Mouse (Mus musculus): ENCODE results near the gene Dlg1. TPM values are rescaled to one million over a fixed set of nuclear protein-coding genes. Genes with fewer than 3 reads are reported as not detected.

Gene Dlg1
- total RNA-seq, 1 experiment from 2014 or later: 101 TPM

- DNase-seq: no peak
Observed at GRCm38 (mm10) chr16:31737761-31738160, 74.5 kb downstream of the Dlg1 start.

GRCm38 (mm10) chr16:31740271-31740670 lies 77.0 kb downstream of the Dlg1 start:
- DNase-seq: peak; percentile 40

DNA sequence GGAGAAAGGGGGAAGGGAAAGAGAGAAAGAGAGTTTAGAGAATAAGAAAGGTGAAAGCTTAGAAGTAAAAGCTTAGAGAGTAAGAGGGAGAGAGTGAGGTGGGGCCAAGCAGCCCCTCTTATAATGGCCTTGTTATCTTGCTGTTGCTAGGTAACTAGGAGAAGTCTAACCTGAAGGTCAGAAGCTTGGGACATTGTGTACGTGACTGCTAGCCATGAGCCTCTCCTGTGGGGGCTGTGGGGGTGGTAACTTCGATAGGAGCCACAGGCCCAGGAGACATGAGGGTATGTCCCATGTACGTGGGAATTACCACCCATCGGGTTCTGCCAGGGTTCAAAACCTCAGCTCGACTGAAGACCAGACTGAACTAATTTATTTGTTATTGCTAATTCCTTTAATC lies 77.5 kb downstream of the Dlg1 start:
- DNase-seq: no peak

GRCm38 (mm10) chr16:31750526-31750925 lies 87.3 kb downstream of the Dlg1 start:
- DNase-seq: no peak

GRCm38 (mm10) chr16:31754172-31755025 lies 91.2 kb downstream of the Dlg1 start:
- DNase-seq: no peak

GRCm38 (mm10) chr16:31755053-31755452 lies 91.8 kb downstream of the Dlg1 start:
- DNase-seq: no peak

- no peak for DNase-seq
Observed at GRCm38 (mm10) chr16:31756436-31756835, 93.2 kb downstream of the Dlg1 start.

DNA sequence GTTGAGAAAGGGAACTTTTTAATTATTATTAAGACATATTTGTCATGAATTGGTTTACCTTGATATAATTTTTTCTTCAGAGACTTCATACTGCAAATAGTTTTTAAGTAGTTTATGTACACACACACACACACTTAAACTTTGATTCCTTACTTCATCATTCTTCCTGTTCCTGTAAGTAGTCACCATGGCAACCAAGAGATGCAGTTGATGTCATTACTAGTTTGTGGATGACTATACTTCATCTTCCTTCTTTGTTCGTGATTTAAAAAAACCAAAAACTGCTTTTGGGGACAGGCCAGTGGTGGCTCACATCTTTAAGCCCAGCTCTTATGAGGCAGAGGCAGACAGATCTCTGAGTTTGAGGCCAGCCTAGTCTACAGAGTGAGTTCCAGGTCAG lies 94.4 kb downstream of the Dlg1 start:
- no peak for DNase-seq

- no peak for DNase-seq
Observed at GRCm38 (mm10) chr16:31759416-31759815, 96.2 kb downstream of the Dlg1 start.

DNA sequence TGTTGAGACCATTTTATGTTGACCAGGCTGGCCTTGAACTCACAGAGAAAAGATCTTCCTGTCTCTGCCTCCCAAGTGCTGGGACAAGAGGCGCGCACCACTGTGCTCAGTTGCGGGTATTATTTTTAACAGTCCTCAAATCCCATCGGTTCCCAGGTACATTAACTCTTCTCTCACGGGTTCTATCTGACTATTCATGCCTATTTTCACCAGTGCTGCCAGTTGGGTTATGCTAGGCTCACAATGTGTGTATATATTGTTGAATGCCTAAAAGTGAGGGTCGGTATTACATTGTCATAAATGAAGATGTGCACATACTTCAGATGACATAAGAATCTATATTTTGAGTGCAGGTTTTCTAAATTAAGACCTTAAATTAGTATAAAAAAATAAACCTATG lies 103.1 kb downstream of the Dlg1 start:
- no peak for DNase-seq

DNA sequence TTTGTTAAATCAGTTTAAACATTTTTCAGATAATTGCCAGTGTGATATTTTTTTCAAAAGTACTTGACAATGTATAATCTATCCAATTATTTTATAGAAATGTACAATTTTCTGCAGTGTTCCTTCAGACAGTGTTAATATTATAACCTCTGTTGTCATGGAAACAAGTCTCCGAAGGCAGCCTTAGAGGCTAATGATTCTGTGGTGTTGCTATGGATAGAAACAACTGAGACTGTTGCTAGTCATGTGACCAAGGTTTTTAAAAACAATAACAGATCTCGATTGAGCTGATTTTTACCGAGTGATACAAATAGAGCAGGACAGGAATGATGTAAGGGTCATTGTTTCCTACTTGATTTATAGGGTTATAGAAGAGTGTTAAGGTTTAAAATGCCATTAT lies 103.5 kb downstream of the Dlg1 start:
- DNase-seq: no peak

- no peak for DNase-seq
Observed at GRCm38 (mm10) chr16:31775924-31776323, 112.7 kb downstream of the Dlg1 start.

DNA sequence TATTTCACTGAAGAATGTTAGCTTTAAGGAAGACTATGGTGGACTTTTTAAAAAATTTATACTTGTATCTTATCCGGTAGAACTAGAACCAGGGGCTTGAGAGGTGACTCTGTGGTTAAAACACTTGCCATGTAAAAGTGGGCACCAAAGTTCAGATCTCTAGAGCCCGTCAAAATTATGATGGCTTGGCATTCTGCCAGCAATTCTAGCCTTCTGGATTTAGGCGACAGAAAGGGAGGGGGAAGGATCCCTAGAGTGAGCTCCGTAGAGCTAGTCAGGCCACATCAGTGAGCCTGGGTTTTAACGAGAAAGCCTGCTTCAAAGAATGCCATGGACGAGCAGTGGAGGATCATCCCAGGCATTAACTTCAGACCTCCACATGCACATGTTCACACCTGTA lies 117.8 kb downstream of the Dlg1 start:
- no peak for DNase-seq

DNA sequence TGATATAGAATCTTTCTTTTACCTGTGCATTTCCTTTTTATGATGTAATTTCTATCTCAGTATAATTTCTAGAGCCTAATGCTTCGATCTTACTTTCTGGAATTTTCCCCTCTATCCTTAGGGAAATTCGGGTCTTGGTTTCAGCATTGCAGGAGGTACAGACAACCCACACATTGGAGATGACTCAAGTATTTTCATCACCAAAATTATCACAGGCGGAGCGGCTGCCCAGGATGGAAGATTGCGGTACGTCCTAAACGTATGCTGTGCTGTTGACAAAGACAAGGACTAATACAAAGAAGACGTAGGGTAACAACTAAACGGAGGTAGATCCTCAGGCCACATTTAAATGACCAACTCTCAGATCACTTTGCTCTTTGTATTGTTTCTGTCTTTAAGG lies 126.8 kb downstream of the Dlg1 start:
- DNase-seq: no peak

GRCm38 (mm10) chr16:31803644-31804043 lies 140.4 kb downstream of the Dlg1 start:
- DNase-seq: no peak

DNA sequence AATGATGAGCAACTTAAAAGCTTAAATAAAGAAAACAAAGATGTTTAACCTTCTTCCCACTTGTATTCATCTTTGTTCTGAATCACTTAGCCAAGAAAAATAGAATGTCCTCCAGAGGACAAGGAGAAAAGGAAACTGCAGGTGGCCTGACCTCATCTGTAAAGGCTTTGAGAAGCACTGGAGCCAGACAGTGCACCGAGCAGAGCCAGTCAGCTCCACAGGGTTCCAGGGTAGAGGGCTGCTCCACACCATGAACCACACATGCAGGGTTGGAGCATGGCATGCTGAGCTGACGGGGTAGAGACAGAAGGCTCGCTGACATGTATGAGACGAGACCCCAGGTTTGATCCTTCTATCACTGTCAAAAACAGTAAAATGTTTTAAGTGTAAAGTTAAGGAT lies 162.8 kb downstream of the Dlg1 start:
- DNase-seq: no peak

DNA sequence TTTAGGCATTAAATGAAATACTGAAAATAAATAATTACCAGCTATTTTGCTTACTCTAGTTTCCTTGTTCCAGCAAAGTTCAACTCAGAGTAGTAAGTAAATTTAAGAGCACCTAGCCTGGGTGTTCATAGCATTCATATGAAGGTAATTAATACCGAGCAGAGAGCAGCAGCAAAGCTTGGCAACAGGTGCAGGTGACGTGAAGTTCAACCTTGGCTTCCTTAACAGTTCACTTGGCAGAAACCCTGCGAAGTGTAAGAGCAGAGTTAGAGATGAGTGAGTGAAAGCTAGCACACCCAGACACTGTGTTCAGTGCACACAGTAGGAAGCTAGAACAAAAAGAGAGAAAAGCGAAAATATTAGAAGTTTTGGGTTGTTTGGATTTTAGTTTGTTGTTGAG lies 167.5 kb downstream of the Dlg1 start:
- DNase-seq: no peak

- DNase-seq: no peak
Observed at GRCm38 (mm10) chr16:31832630-31833422, 169.6 kb downstream of the Dlg1 start.

GRCm38 (mm10) chr16:31834011-31834584 lies 170.9 kb downstream of the Dlg1 start:
- no peak for DNase-seq

- DNase-seq: no peak
Observed at GRCm38 (mm10) chr16:31834662-31835318, 171.5 kb downstream of the Dlg1 start.

GRCm38 (mm10) chr16:31837362-31837761 lies 174.1 kb downstream of the Dlg1 start:
- no peak for DNase-seq

- no peak for DNase-seq
Observed at GRCm38 (mm10) chr16:31844246-31844645, 181.0 kb downstream of the Dlg1 start.

DNA sequence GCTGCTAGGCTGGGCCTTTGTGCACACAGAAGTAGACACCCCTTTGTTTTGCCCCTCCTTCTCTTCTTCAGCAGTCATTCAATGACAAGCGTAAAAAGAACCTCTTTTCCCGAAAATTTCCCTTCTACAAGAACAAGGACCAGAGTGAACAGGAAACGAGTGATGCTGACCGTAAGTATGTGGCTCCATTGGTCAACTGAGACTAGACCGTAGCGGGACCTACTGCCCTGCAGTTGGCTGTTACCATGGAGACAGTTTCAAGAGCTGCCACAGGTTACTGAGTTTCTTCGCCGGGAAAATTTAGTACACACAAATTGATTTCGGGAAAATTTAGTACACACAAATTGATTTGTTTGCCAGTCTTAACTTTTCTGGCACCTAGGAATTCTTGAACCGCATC lies 183.5 kb downstream of the Dlg1 start:
- DNase-seq: no peak
